In the genomic region with DNA sequence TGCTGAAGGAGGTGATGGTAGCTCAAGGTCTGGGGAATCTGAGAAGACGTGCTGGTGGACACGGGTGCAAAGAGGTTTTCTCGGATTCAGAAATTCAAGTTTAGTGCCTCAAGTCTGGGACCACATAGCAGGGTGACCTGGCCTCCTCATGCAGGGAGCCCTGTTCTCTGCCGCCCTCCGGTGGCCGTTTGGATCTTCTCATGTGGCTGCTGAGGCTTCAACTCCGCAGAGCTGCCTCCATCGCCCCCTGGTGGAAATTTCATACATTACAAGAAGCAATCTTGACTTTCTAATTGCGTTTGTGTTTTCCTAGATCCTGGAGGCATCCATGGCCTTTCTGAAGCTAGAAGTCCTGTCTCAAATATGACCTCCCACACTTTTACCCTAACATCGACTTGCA, we compare ENCODE assay signal across 8 mouse cellular contexts. TPM values are rescaled to one million over a fixed set of nuclear protein-coding genes. Genes with fewer than 3 reads are reported as not detected.
DNase-seq lines count a peak whose midpoint lies in the region; ATAC-seq and TF ChIP-seq lines count a peak whose summit lies in the region.

No protein-coding gene starts in this region.

- H3K9me3 ChIP-seq in heart, embryonic 13.5 days = no peaks in the 10 kb centered on the region
- H3K9me3 ChIP-seq in kidney, postnatal 0 days (replicated peaks; ENCODE audit: low read length) = no peaks in the 10 kb centered on the region
- H3K9me3 ChIP-seq in liver, embryonic 11.5 days (ENCODE audit: control insufficient read depth, low read length) = no peaks in the 10 kb centered on the region
- no peaks in the 10 kb centered on the region for H3K9me3 ChIP-seq in stomach, embryonic 14.5 days (ENCODE audit: control insufficient read depth, low read depth, low read length)

- H3K27me3 ChIP-seq in heart, embryonic 13.5 days (replicated peaks) = peaks cover 88% of the 10 kb centered on the region
- H3K27me3 ChIP-seq in kidney, postnatal 0 days (ENCODE audit: insufficient read depth, low read length) = peaks cover 34% of the 10 kb centered on the region
- peaks cover 63% of the 10 kb centered on the region for H3K27me3 ChIP-seq in liver, embryonic 11.5 days (replicated peaks; ENCODE audit: control insufficient read depth, insufficient read depth, low read length)
- H3K27me3 ChIP-seq in stomach, embryonic 14.5 days (ENCODE audit: control insufficient read depth, insufficient read depth, low read length) = peaks cover 44% of the 10 kb centered on the region

- H3K4me2 ChIP-seq in heart, embryonic 13.5 days = no peak overlapping the region
- no peak overlapping the region for H3K4me2 ChIP-seq in kidney, postnatal 0 days (ENCODE audit: low read length)
- H3K4me2 ChIP-seq in liver, embryonic 11.5 days = no peak overlapping the region
- no peak overlapping the region for H3K4me2 ChIP-seq in stomach, embryonic 14.5 days (replicated peaks; ENCODE audit: low read depth, low read length)

- no peaks in the 10 kb centered on the region for H3K36me3 ChIP-seq in heart, embryonic 13.5 days
- H3K36me3 ChIP-seq in kidney, postnatal 0 days (ENCODE audit: insufficient read depth, low read length) = no peaks in the 10 kb centered on the region
- H3K36me3 ChIP-seq in liver, embryonic 11.5 days (ENCODE audit: control insufficient read depth, insufficient read depth, low read length) = no peaks in the 10 kb centered on the region
- no peaks in the 10 kb centered on the region for H3K36me3 ChIP-seq in stomach, embryonic 14.5 days (ENCODE audit: control insufficient read depth, insufficient read depth, low read length)

- H3K9ac ChIP-seq in heart, embryonic 13.5 days = no peak overlapping the region
- no peak overlapping the region for H3K9ac ChIP-seq in kidney, postnatal 0 days (ENCODE audit: low read depth, low read length)
- no peak overlapping the region for H3K9ac ChIP-seq in liver, embryonic 11.5 days (ENCODE audit: low read depth, low read length)
- H3K9ac ChIP-seq in stomach, embryonic 14.5 days (replicated peaks; ENCODE audit: low read depth, low read length) = no peak overlapping the region

- TF ChIP-seq POLR2A in brain, embryonic 14.5 days (IDR thresholded peaks at IDR 0.05; ENCODE audit: borderline replicate concordance, extremely low read depth, insufficient read depth, insufficient read length, poor library complexity, severe bottlenecking) = no peak

- ATAC-seq in CD4-positive, CD25-positive, alpha-beta regulatory T cell, adult 4 months = peak; percentile 61
- peak; percentile 87 for ATAC-seq in erythroblast, adult 5-6 weeks (replicated peaks; ENCODE audit: low FRiP score, poor library complexity, severe bottlenecking)
- 0 out of 2 replicates have a peak, but pooled peaks have one; percentile 28 for ATAC-seq in heart, embryonic 13.5 days (ENCODE audit: extremely low read depth, insufficient number of reproducible peaks, low FRiP score, low TSS enrichment)
- no peak for ATAC-seq in kidney, postnatal 0 days (replicated peaks; ENCODE audit: low FRiP score, low read depth)
- peak; percentile 73 for ATAC-seq in liver, embryonic 11.5 days (replicated peaks; ENCODE audit: low FRiP score)
- 0 out of 2 replicates have a peak, but pooled peaks have one; percentile 47 for ATAC-seq in stomach, embryonic 14.5 days (ENCODE audit: insufficient number of reproducible peaks, insufficient read depth, low FRiP score, low read depth)

- H3K4me1 ChIP-seq in heart, embryonic 13.5 days = peaks cover 7% of the 10 kb centered on the region
- 0 out of 2 replicates have a peak, but pooled peaks cover 8% of the 10 kb centered on the region for H3K4me1 ChIP-seq in kidney, postnatal 0 days (replicated peaks; ENCODE audit: insufficient read depth, low read length)
- peaks cover 5% of the 10 kb centered on the region; the same call in 1 of the 2 replicates for H3K4me1 ChIP-seq in liver, embryonic 11.5 days (replicated peaks; ENCODE audit: control insufficient read depth, insufficient read depth, low read length)
- H3K4me1 ChIP-seq in stomach, embryonic 14.5 days (ENCODE audit: control insufficient read depth, insufficient read depth, low read length) = peaks cover 5% of the 10 kb centered on the region; the same call in 1 of the 2 replicates

- no peak overlapping the region for H3K4me3 ChIP-seq in heart, embryonic 13.5 days
- no peak overlapping the region for H3K4me3 ChIP-seq in kidney, postnatal 0 days (replicated peaks; ENCODE audit: low read depth, low read length)
- no peak overlapping the region for H3K4me3 ChIP-seq in liver, embryonic 11.5 days (ENCODE audit: low read depth, low read length)
- no peak overlapping the region for H3K4me3 ChIP-seq in stomach, embryonic 14.5 days (ENCODE audit: low read depth, low read length)

- WGBS in heart, embryonic 13.5 days = 1% methylated on average over 10 of the region's 10 CpGs
- under 1% methylated on average over 10 of the region's 10 CpGs for WGBS in kidney, postnatal 0 days
- WGBS in liver, embryonic 11.5 days = 1% methylated on average over 10 of the region's 10 CpGs
- WGBS in stomach, embryonic 14.5 days = under 1% methylated on average over 10 of the region's 10 CpGs

- no peak overlapping the region for H3K27ac ChIP-seq in heart, embryonic 13.5 days (replicated peaks)
- H3K27ac ChIP-seq in kidney, postnatal 0 days = no peak overlapping the region
- H3K27ac ChIP-seq in liver, embryonic 11.5 days (ENCODE audit: low read depth, low read length) = no peak overlapping the region
- H3K27ac ChIP-seq in stomach, embryonic 14.5 days (ENCODE audit: low read length) = no peak overlapping the region

- peak; percentile 97 for DNase-seq in brain, embryonic 14.5 days (ENCODE audit: low read depth)
- peak; percentile 96 for DNase-seq in kidney, postnatal 0 days (ENCODE audit: low spot score)
- peak; percentile 83 for DNase-seq in liver, embryonic 11.5 days (ENCODE audit: low spot score)
- peak; percentile 91 for DNase-seq in neural tube, embryonic 10.5 days (ENCODE audit: extremely low spot score, low spot score)

- peak; percentile 100 for TF ChIP-seq CTCF in brain, embryonic 14.5 days (IDR thresholded peaks at IDR 0.05; ENCODE audit: borderline replicate concordance, extremely low read depth, insufficient read depth, insufficient read length)
- peak; percentile 100 for TF ChIP-seq CTCF in kidney, postnatal 0 days (IDR thresholded peaks at IDR 0.05; ENCODE audit: low read depth)

RNA-seq across cellular contexts. Expression of a gene that starts 20.6 kb away (rescaled TPM):
- 10 to 100 TPM; 37.8 to 60.1 TPM for polyA plus RNA-seq in CD4-positive, CD25-positive, alpha-beta regulatory T cell, adult 4 months (2017; shearing (Covaris generic))
- polyA plus RNA-seq in brain, embryonic 14.5 days (2012; rRNA removed) = 46.2 and 48.4 TPM in 2 replicates
- 122 and 194 TPM in 2 replicates for total RNA-seq in erythroblast, adult 5-6 weeks (2015; ENCODE audit: low replicate concordance)
- 216 and 452 TPM in 2 replicates for total RNA-seq in erythroblast, adult 5-6 weeks (2017; ENCODE audit: low replicate concordance)
- 50.8 and 54.6 TPM in 2 replicates for polyA plus RNA-seq in heart, embryonic 13.5 days (2015; fragmentation: Nextera tagmentation; extraction: Ambion mirVana)
- 55.2 and 57.5 TPM in 2 replicates for polyA plus RNA-seq in kidney, postnatal 0 days (2015; fragmentation: Nextera tagmentation; extraction: Ambion mirVana)
- 15.0 and 16.2 TPM in 2 replicates for polyA plus RNA-seq in liver, embryonic 11.5 days (2014; fragmentation: Nextera tagmentation; extraction: Ambion mirVana)
- polyA plus RNA-seq in stomach, embryonic 14.5 days (2014; fragmentation: Nextera tagmentation; extraction: Ambion mirVana) = 31.9 and 34.4 TPM in 2 replicates
